Mouse (Mus musculus) MEL (cell line): Measurements from ENCODE around the gene Selplg. TPM values are rescaled to one million over a fixed set of nuclear protein-coding genes. Genes with fewer than 3 reads are reported as not detected.

Experiments used
- DNase-seq: peaks from one replicate; pipeline ENCODE4 v3.0.0; 2011; ENCODE audit warnings: low read depth, low spot score
- H3K27ac ChIP-seq: 2 replicates; pipeline ENCODE4 v1.5.1; 2012; ENCODE audit warnings: low read depth, mild to moderate bottlenecking, control low read depth, low read length, moderate library complexity; ENCODE audit not compliant: control insufficient read depth
- H3K27me3 ChIP-seq, 2 experiments: fragments of 150-350 bp in 1 of 2; sonication (generic) in 1 of 2; 2 replicates each; pipeline ENCODE4 v1.6.1; 2012; ENCODE audit warnings: low read length in 2 of 2, mild to moderate bottlenecking in 2 of 2, improper control_type of control experiment in 1 of 2, moderate library complexity in 1 of 2; ENCODE audit not compliant: insufficient read depth in 2 of 2, control insufficient read depth in 1 of 2
- H3K36me3 ChIP-seq, 2 experiments: 2 replicates each; pipeline ENCODE4 v1.6.1; 2012 to 2014; ENCODE audit warnings: low read length in 2 of 2, improper control_type of control experiment in 1 of 2, inconsistent platforms in 1 of 2, mild to moderate bottlenecking in 1 of 2; ENCODE audit not compliant: insufficient read depth in 2 of 2, control insufficient read depth in 1 of 2
- H3K4me1 ChIP-seq, 2 experiments: fragments of 150-350 bp in 1 of 2; sonication (generic) in 1 of 2; 2 replicates each; pipeline ENCODE4 v1.6.1; 2012; ENCODE audit warnings: low read length in 2 of 2, improper control_type of control experiment in 1 of 2, mild to moderate bottlenecking in 1 of 2; ENCODE audit not compliant: insufficient read depth in 2 of 2, control insufficient read depth in 1 of 2
- H3K4me3 ChIP-seq, 2 experiments: fragments of 150-350 bp in 1 of 2; sonication (generic) in 1 of 2; 2 replicates each; pipeline ENCODE4 v1.5.1; 2012; ENCODE audit warnings: low read depth in 2 of 2, low read length in 2 of 2, mild to moderate bottlenecking in 2 of 2, moderate library complexity in 2 of 2, control low read depth in 1 of 2, improper control_type of control experiment in 1 of 2; ENCODE audit not compliant: control insufficient read depth in 1 of 2, insufficient read depth in 1 of 2
- H3K79me2 ChIP-seq: 2 replicates; pipeline ENCODE4 v1.6.1; 2012; ENCODE audit warnings: mild to moderate bottlenecking, low read length, moderate library complexity; ENCODE audit not compliant: control insufficient read depth, poor library complexity, insufficient read depth
- H3K9ac ChIP-seq: 2 replicates; pipeline ENCODE4 v1.6.1; 2012; ENCODE audit warnings: low read depth, mild to moderate bottlenecking, control low read depth, low read length, moderate library complexity; ENCODE audit not compliant: control insufficient read depth, poor library complexity, severe bottlenecking
- H3K9me3 ChIP-seq: fragments of 150-350 bp; sonication (generic); replicated peaks from 2 replicates; pipeline ENCODE4 v1.6.1; 2012; ENCODE audit warnings: mild to moderate bottlenecking, low read length, improper control_type of control experiment, moderate library complexity; ENCODE audit not compliant: insufficient read depth
- BHLHE40 ChIP-seq: IDR thresholded peaks from 2 replicates; pipeline ENCODE4 v1.6.1; 2012; ENCODE audit warnings: low read depth, mild to moderate bottlenecking, inconsistent platforms, low read length, improper control_type of control experiment, borderline replicate concordance
- CHD2 ChIP-seq: IDR thresholded peaks from 2 replicates; pipeline ENCODE4 v1.6.1; 2011; ENCODE audit warnings: low read length, improper control_type of control experiment
- CTCF ChIP-seq, 3 experiments: IDR thresholded peaks in 2 of 3; conservative IDR thresholded peaks in 1 of 3; 2 replicates each; pipeline ENCODE4 v1.5.1; 2011 to 2012; ENCODE audit warnings: low read length in 3 of 3, low read depth in 2 of 3, mild to moderate bottlenecking in 2 of 3, improper control_type of control experiment in 1 of 3, inconsistent platforms in 1 of 3, mixed read lengths in 1 of 3, moderate library complexity in 1 of 3; ENCODE audit not compliant: control insufficient read depth in 1 of 3, insufficient read depth in 1 of 3, poor library complexity in 1 of 3, severe bottlenecking in 1 of 3
- ELF1 ChIP-seq: IDR thresholded peaks from 2 replicates; pipeline ENCODE4 v1.6.1; 2014; ENCODE audit warnings: low read depth, mild to moderate bottlenecking, inconsistent platforms, low read length, improper control_type of control experiment, moderate library complexity
- EP300 ChIP-seq, 2 experiments: IDR thresholded peaks; 2 replicates each; pipeline ENCODE4 v1.6.1; 2011; ENCODE audit warnings: improper control_type of control experiment in 2 of 2, low read length in 2 of 2, low read depth in 1 of 2, mild to moderate bottlenecking in 1 of 2
- ETS1 ChIP-seq: IDR thresholded peaks from 2 replicates; pipeline ENCODE4 v1.6.1; 2012; ENCODE audit warnings: low read depth, mild to moderate bottlenecking, inconsistent platforms, low read length, improper control_type of control experiment, moderate library complexity
- GABPA ChIP-seq: IDR thresholded peaks from 2 replicates; pipeline ENCODE4 v1.6.1; 2012; ENCODE audit warnings: low read depth, mild to moderate bottlenecking, inconsistent platforms, low read length, improper control_type of control experiment, moderate library complexity
- GATA1 ChIP-seq: IDR thresholded peaks from 2 replicates; pipeline ENCODE4 v1.6.1; 2011; ENCODE audit warnings: low read depth, low read length, improper control_type of control experiment
- JUND ChIP-seq: IDR thresholded peaks from 2 replicates; pipeline ENCODE4 v1.6.1; 2011; ENCODE audit warnings: low read depth, mild to moderate bottlenecking, improper control_type of control experiment, low read length
- MEF2A ChIP-seq: IDR thresholded peaks from 2 replicates; pipeline ENCODE4 v1.6.1; 2014; ENCODE audit warnings: low read depth, mild to moderate bottlenecking, inconsistent platforms, low read length, improper control_type of control experiment; ENCODE audit not compliant: poor library complexity, insufficient replicate concordance, severe bottlenecking; ENCODE audit errors: extremely low read depth
- MYC ChIP-seq: IDR thresholded peaks from 2 replicates; pipeline ENCODE4 v1.6.1; 2011; ENCODE audit warnings: low read depth, mild to moderate bottlenecking, low read length, improper control_type of control experiment, moderate library complexity
- NRF1 ChIP-seq: IDR thresholded peaks from 2 replicates; pipeline ENCODE4 v1.6.1; 2014; ENCODE audit warnings: low read depth, mild to moderate bottlenecking, inconsistent platforms, low read length, improper control_type of control experiment, moderate library complexity; ENCODE audit not compliant: poor library complexity, insufficient read depth, severe bottlenecking
- RAD21 ChIP-seq: IDR thresholded peaks from 2 replicates; pipeline ENCODE4 v1.6.1; 2011; ENCODE audit warnings: mild to moderate bottlenecking, low read depth, low read length, improper control_type of control experiment
- TAL1 ChIP-seq: IDR thresholded peaks from 2 replicates; pipeline ENCODE4 v1.6.1; 2012; ENCODE audit warnings: mild to moderate bottlenecking, inconsistent platforms, low read length, moderate library complexity, mixed read lengths
- TBP ChIP-seq: IDR thresholded peaks from 2 replicates; pipeline ENCODE4 v1.8.0; 2011; ENCODE audit warnings: low read depth, low read length, improper control_type of control experiment
- TCF12 ChIP-seq: IDR thresholded peaks from 2 replicates; pipeline ENCODE4 v1.6.1; 2014; ENCODE audit warnings: low read depth, mild to moderate bottlenecking, inconsistent platforms, low read length, improper control_type of control experiment, moderate library complexity
- ZKSCAN1 ChIP-seq: IDR thresholded peaks from 2 replicates; pipeline ENCODE4 v1.6.1; 2012; ENCODE audit warnings: low read depth, mild to moderate bottlenecking, inconsistent platforms, low read length, improper control_type of control experiment, moderate library complexity
- ZNF384 ChIP-seq: IDR thresholded peaks from 2 replicates; pipeline ENCODE4 v1.6.1; 2012; ENCODE audit warnings: low read depth, mild to moderate bottlenecking, inconsistent platforms, low read length, improper control_type of control experiment
- polyA plus RNA-seq, 2 experiments: library from polyadenylated mRNA; stranded (reverse) in 1 of 2; unstranded in 1 of 2; fragments of >175 nt in 1 of 2; fragments of >200 nt in 1 of 2; gene quantifications; 2 replicates each; pipeline versions ENCODE4 v1.2.1 to v1.2.4; 2012; ENCODE audit warnings: low replicate concordance in 2 of 2, low read depth in 1 of 2; ENCODE audit not compliant: insufficient read length in 2 of 2, insufficient read depth in 1 of 2, missing spikeins in 1 of 2
- total RNA-seq: library from RNA; depleted of rRNA; stranded (reverse); fragments of 300-350 nt; gene quantifications from 2 replicates; pipeline ENCODE4 v1.2.3, GENCODE M21; 2012

Gene Selplg
- total and polyA plus RNA-seq, 3 experiments: 24.2 to 48.2 TPM; not detected in 1

DNA sequence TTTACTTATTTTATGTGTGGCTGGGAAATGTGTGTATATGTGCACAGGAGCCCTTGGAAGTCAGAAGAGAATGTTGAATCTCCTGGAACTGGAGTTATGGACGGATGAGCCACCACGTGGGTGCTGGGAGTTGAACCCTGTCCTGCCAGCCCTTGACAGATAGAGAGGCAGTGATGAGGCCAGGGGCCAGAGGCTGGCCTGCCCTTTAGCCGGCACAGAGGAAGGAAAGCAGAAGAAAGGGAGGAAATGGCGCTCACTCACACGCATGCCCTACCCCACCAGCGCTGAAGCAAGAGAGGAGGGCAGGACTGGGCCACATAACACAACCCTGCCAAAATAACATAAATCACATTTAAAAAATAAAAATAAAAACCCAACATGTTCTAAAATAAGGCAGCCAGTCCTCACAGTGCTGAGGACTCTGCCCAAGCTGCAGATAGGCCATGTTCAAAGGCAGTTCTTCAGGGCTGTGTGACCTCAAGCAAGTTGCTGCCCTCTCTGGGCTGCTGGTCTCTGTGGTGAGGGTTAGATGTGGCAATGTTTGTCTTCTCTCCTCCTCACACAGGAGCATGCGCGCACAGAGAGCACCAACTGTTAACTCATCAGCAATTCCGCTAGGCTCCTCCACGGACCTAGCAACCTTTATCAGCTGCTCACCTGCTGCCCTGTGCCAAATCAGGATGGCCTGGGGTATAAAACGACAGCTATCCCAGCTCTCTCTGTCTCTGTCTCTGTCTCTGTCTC, 41.8 kb downstream of the Selplg start:
- no peak overlapping the region for H3K4me3 ChIP-seq
- no peaks in the 10 kb centered on the region; a peak in 1 of 4 replicates for H3K36me3 ChIP-seq

DNA sequence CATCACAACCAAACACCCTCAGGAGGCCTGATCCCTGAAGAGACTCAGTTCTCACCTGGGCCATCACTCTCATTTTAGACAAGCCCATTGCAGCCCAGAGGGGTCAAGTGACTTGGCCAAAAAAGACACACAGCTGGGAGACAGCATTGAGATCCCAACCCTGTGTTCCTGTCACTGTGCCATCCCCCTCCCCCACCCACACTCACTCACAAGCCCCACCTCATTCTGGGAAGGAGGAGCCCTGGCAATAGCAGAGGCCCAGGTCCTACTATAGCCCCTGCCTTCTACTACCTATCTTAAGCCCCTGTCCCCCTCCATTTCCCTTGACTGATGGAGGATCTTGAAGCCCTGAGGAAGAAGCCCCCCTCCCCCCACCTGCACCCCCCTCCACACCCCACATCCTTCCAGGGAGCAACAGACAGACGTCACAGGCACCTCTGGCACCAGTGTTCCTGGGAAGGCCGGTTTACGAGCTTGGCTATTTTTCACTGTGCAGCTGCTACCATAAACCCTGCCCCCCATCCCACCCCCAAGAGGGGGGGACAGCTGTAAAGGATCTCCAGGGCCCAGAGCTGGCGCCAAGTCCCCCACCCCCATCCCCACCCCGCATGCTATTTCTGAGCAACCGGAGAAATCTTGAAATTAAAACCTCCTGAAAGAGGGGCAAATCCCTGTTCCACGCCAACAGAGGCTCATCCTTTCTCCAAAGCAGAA, 43.2 kb downstream of the Selplg start:
- H3K27me3 ChIP-seq: no peaks in the 10 kb centered on the region
- H3K4me3 ChIP-seq: no peak overlapping the region
- no peaks in the 10 kb centered on the region; a peak in 1 of 4 replicates for H3K36me3 ChIP-seq
- no peaks in the 10 kb centered on the region for H3K9me3 ChIP-seq
- no peak overlapping the region for H3K9ac ChIP-seq
- no peak for DNase-seq
- TF ChIP-seq GABPA: no peak
- TF ChIP-seq MYC: no peak
- no peak for TF ChIP-seq ZKSCAN1
- no peak for TF ChIP-seq RAD21
- no peak for TF ChIP-seq MEF2A
- no peak for TF ChIP-seq EP300 (IDR thresholded peaks at IDR 0.05; ENCODE audit: low read depth in 1 of 2, low read length in 2 of 2)
- no peak for TF ChIP-seq GATA1
- TF ChIP-seq ZNF384: no peak
- no peak for TF ChIP-seq TBP
- no peak for TF ChIP-seq NRF1
- no peaks in the 10 kb centered on the region for H3K79me2 ChIP-seq
- H3K4me1 ChIP-seq: peaks cover 0 to 7% of the 10 kb centered on the region in 2 experiments; a peak in 1 of 4 replicates
- no peak overlapping the region for H3K27ac ChIP-seq

More for the DNA sequence above, 41.8 kb downstream of the Selplg start:
- Histone ChIP-seq H3K79me2 (no peaks in the 10 kb centered on the region), H3K27me3 (no peaks in the 10 kb centered on the region), H3K4me1 (peaks cover 0 to 7% of the 10 kb centered on the region in 2 experiments; a peak in 1 of 4 replicates), H3K9ac (no peak overlapping the region), H3K9me3 (no peaks in the 10 kb centered on the region), H3K27ac (no peak overlapping the region)
- TF ChIP-seq NRF1 (peak; percentile 39; the same call in 1 of the 2 replicates), TAL1 (no peak)
- DNase-seq: peak; percentile 21

DNA sequence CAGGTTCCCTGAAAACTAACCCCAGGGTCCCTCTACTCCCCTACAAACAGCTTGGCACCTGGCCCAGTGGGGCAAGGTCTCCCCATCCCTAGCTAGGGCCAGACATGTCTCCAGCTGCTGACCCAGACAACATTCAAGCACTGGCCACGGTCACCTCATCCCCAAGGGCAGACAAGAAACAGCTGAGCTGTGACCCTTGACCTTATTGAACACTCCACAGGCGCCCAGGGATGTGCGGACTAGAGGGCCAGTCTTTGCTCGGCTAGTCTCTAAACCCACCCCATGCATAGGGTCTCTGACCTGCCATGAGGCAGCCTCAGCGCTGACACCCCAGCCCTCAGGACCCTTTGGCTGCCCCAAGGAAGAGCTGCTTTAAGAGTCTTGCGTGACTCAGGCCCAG, 43.8 kb downstream of the Selplg start:
- Histone ChIP-seq H3K27me3 (no peaks in the 10 kb centered on the region), H3K9me3 (no peaks in the 10 kb centered on the region), H3K27ac (no peak overlapping the region), H3K9ac (no peak overlapping the region), H3K79me2 (no peaks in the 10 kb centered on the region), H3K4me1 (peaks cover 0 to 7% of the 10 kb centered on the region in 2 experiments; a peak in 1 of 4 replicates), H3K36me3 (no peaks in the 10 kb centered on the region; a peak in 1 of 4 replicates), H3K4me3 (no peak overlapping the region)
- no peak for DNase-seq
- no peak for TF ChIP-seq ELF1
- no peak for TF ChIP-seq MEF2A
- no peak for TF ChIP-seq TAL1
- no peak for TF ChIP-seq JUND
- no peak for TF ChIP-seq ETS1
- no peak for TF ChIP-seq TCF12
- no peak for TF ChIP-seq RAD21
- TF ChIP-seq ZKSCAN1: no peak
- TF ChIP-seq CTCF (IDR thresholded peaks at IDR 0.05 in 2 of 3, conservative IDR thresholded peaks at IDR 0.05 in 1 of 3; ENCODE audit: control insufficient read depth in 1 of 3, insufficient read depth in 1 of 3, low read depth in 2 of 3, low read length in 3 of 3, poor library complexity in 1 of 3, severe bottlenecking in 1 of 3): no peak
- TF ChIP-seq GATA1: no peak
- TF ChIP-seq BHLHE40: no peak
- no peak for TF ChIP-seq CHD2
- TF ChIP-seq, all 39 proteins: peak for 0
